Mouse (Mus musculus): ENCODE results near the gene Zfhx2. TPM values are rescaled to one million over a fixed set of nuclear protein-coding genes. Genes with fewer than 3 reads are reported as not detected.

Zfhx2 gene
- polyA plus RNA-seq, 1 experiment = 0.98 TPM

GRCm38 (mm10) chr14:55079214-55079970 lies 12.7 kb downstream of the Zfhx2 start:
- no peak overlapping the region for H3ac ChIP-seq (ENCODE audit: control insufficient read depth, insufficient read length)
- no peaks in the 10 kb centered on the region for H3K36me3 ChIP-seq (ENCODE audit: control insufficient read depth, insufficient read depth)
- TF ChIP-seq CEBPB (IDR thresholded peaks at IDR 0.05; ENCODE audit: insufficient read depth, poor library complexity, severe bottlenecking) (no peak), POLR2A (IDR thresholded peaks at IDR 0.05; ENCODE audit: insufficient read length, low read depth) (no peak), SRF (IDR thresholded peaks at IDR 0.05; ENCODE audit: control insufficient read depth, insufficient read length, low read depth) (no peak), MYOD1 (IDR thresholded peaks at IDR 0.05; ENCODE audit: control insufficient read depth in 1 of 3, insufficient read length in 2 of 3, low read depth in 2 of 3) (no peak), REST (IDR thresholded peaks at IDR 0.05; ENCODE audit: insufficient read depth, insufficient read length) (no peak), TCF3 (IDR thresholded peaks at IDR 0.05; ENCODE audit: insufficient read length, low read depth) (no peak), E2F4 (IDR thresholded peaks at IDR 0.05; ENCODE audit: insufficient read depth) (no peak), POLR2AphosphoS2 (IDR thresholded peaks at IDR 0.05; ENCODE audit: insufficient read length, low read depth) (no peak), MYOG (IDR thresholded peaks at IDR 0.05; ENCODE audit: control insufficient read depth in 1 of 3, insufficient read depth in 1 of 3, insufficient read length in 2 of 3, low read depth in 2 of 3) (no peak), USF1 (IDR thresholded peaks at IDR 0.05; ENCODE audit: low read depth) (no peak), TCF12 (IDR thresholded peaks at IDR 0.05; ENCODE audit: insufficient read depth, poor library complexity, severe bottlenecking) (no peak)
- no peaks in the 10 kb centered on the region for H3K79me2 ChIP-seq (ENCODE audit: control insufficient read depth, insufficient read depth)
- H3K27me3 ChIP-seq (ENCODE audit: control insufficient read depth, insufficient read depth, insufficient read length) = no peaks in the 10 kb centered on the region
- H3K4me2 ChIP-seq (ENCODE audit: low read depth) = no peak overlapping the region
- no peak overlapping the region for H3K4me3 ChIP-seq

GRCm38 (mm10) chr14:55078366-55078989 lies 13.6 kb downstream of the Zfhx2 start:
- Histone ChIP-seq H3ac (ENCODE audit: control insufficient read depth, insufficient read length) (no peak overlapping the region), H3K4me3 (no peak overlapping the region), H3K27me3 (ENCODE audit: control insufficient read depth, insufficient read depth, insufficient read length) (no peaks in the 10 kb centered on the region), H3K36me3 (ENCODE audit: control insufficient read depth, insufficient read depth) (no peaks in the 10 kb centered on the region), H3K79me2 (ENCODE audit: control insufficient read depth, insufficient read depth) (no peaks in the 10 kb centered on the region), H3K4me2 (ENCODE audit: low read depth) (no peak overlapping the region)
- TF ChIP-seq TCF12 (IDR thresholded peaks at IDR 0.05; ENCODE audit: insufficient read depth, poor library complexity, severe bottlenecking) = no peak
- no peak for TF ChIP-seq E2F4 (IDR thresholded peaks at IDR 0.05; ENCODE audit: insufficient read depth)
- TF ChIP-seq REST (IDR thresholded peaks at IDR 0.05; ENCODE audit: insufficient read depth, insufficient read length) = no peak
- TF ChIP-seq POLR2A (IDR thresholded peaks at IDR 0.05; ENCODE audit: insufficient read length, low read depth) = no peak
- TF ChIP-seq MAX (IDR thresholded peaks at IDR 0.05; ENCODE audit: low read depth) = no peak
- TF ChIP-seq SRF (IDR thresholded peaks at IDR 0.05; ENCODE audit: control insufficient read depth, insufficient read length, low read depth) = no peak
- TF ChIP-seq POLR2AphosphoS2 (IDR thresholded peaks at IDR 0.05; ENCODE audit: insufficient read length, low read depth) = no peak
- no peak for TF ChIP-seq MYOD1 (IDR thresholded peaks at IDR 0.05; ENCODE audit: control insufficient read depth in 1 of 3, insufficient read length in 2 of 3, low read depth in 2 of 3)
- no peak for TF ChIP-seq USF1 (IDR thresholded peaks at IDR 0.05; ENCODE audit: low read depth)
- TF ChIP-seq MYOG (IDR thresholded peaks at IDR 0.05; ENCODE audit: control insufficient read depth in 1 of 3, insufficient read depth in 1 of 3, insufficient read length in 2 of 3, low read depth in 2 of 3) = no peak
- no peak for TF ChIP-seq CEBPB (IDR thresholded peaks at IDR 0.05; ENCODE audit: insufficient read depth, poor library complexity, severe bottlenecking)
- TF ChIP-seq TCF3 (IDR thresholded peaks at IDR 0.05; ENCODE audit: insufficient read length, low read depth) = no peak

- no peak overlapping the region for H3K4me2 ChIP-seq (ENCODE audit: low read depth)
These were observed 14.4 kb downstream of the Zfhx2 start for GRCm38 (mm10) chr14:55077481-55078365.

GRCm38 (mm10) chr14:55076956-55077355 lies 15.2 kb downstream of the Zfhx2 start:
- no peaks in the 10 kb centered on the region for H3K79me2 ChIP-seq (ENCODE audit: control insufficient read depth, insufficient read depth)
- H3K36me3 ChIP-seq (ENCODE audit: control insufficient read depth, insufficient read depth) = no peaks in the 10 kb centered on the region
- H3K27me3 ChIP-seq (ENCODE audit: control insufficient read depth, insufficient read depth, insufficient read length) = no peaks in the 10 kb centered on the region
- no peak overlapping the region for H3K4me3 ChIP-seq
- TF ChIP-seq MYOG (IDR thresholded peaks at IDR 0.05; ENCODE audit: control insufficient read depth in 1 of 3, insufficient read depth in 1 of 3, insufficient read length in 2 of 3, low read depth in 2 of 3) (no peak), MAX (IDR thresholded peaks at IDR 0.05; ENCODE audit: low read depth) (no peak), E2F4 (IDR thresholded peaks at IDR 0.05; ENCODE audit: insufficient read depth) (no peak), REST (IDR thresholded peaks at IDR 0.05; ENCODE audit: insufficient read depth, insufficient read length) (no peak), USF1 (IDR thresholded peaks at IDR 0.05; ENCODE audit: low read depth) (no peak), CEBPB (IDR thresholded peaks at IDR 0.05; ENCODE audit: insufficient read depth, poor library complexity, severe bottlenecking) (no peak), MYOD1 (IDR thresholded peaks at IDR 0.05; ENCODE audit: control insufficient read depth in 1 of 3, insufficient read length in 2 of 3, low read depth in 2 of 3) (no peak), TCF3 (IDR thresholded peaks at IDR 0.05; ENCODE audit: insufficient read length, low read depth) (no peak), SRF (IDR thresholded peaks at IDR 0.05; ENCODE audit: control insufficient read depth, insufficient read length, low read depth) (no peak), POLR2A (IDR thresholded peaks at IDR 0.05; ENCODE audit: insufficient read length, low read depth) (no peak), POLR2AphosphoS2 (IDR thresholded peaks at IDR 0.05; ENCODE audit: insufficient read length, low read depth) (no peak), TCF12 (IDR thresholded peaks at IDR 0.05; ENCODE audit: insufficient read depth, poor library complexity, severe bottlenecking) (no peak)
- no peak overlapping the region for H3K4me2 ChIP-seq (ENCODE audit: low read depth)
- H3ac ChIP-seq (ENCODE audit: control insufficient read depth, insufficient read length) = no peak overlapping the region

More at GRCm38 (mm10) chr14:55077481-55078365, 14.4 kb downstream of the Zfhx2 start:
- Histone ChIP-seq H3K79me2 (ENCODE audit: control insufficient read depth, insufficient read depth) (no peaks in the 10 kb centered on the region), H3K4me3 (no peak overlapping the region), H3K36me3 (ENCODE audit: control insufficient read depth, insufficient read depth) (no peaks in the 10 kb centered on the region), H3K27me3 (ENCODE audit: control insufficient read depth, insufficient read depth, insufficient read length) (no peaks in the 10 kb centered on the region), H3ac (ENCODE audit: control insufficient read depth, insufficient read length) (no peak overlapping the region)
- TF ChIP-seq POLR2A (IDR thresholded peaks at IDR 0.05; ENCODE audit: insufficient read length, low read depth) (no peak), E2F4 (IDR thresholded peaks at IDR 0.05; ENCODE audit: insufficient read depth) (no peak), USF1 (IDR thresholded peaks at IDR 0.05; ENCODE audit: low read depth) (no peak), SRF (IDR thresholded peaks at IDR 0.05; ENCODE audit: control insufficient read depth, insufficient read length, low read depth) (no peak), MYOG (IDR thresholded peaks at IDR 0.05; ENCODE audit: control insufficient read depth in 1 of 3, insufficient read depth in 1 of 3, insufficient read length in 2 of 3, low read depth in 2 of 3) (no peak)

Measured in myocyte (in vitro differentiated cells).